Mouse (Mus musculus) effector memory CD4-positive, alpha-beta T cell, adult 5 months (primary cell): ENCODE results near the gene 4933430I17Rik. TPM values are rescaled to one million over a fixed set of nuclear protein-coding genes. Genes with fewer than 3 reads are reported as not detected.

Experiments
- polyA plus RNA-seq: library from polyadenylated mRNA; unstranded; fragments of 100-300 nt; shearing (Covaris generic); gene quantifications from one replicate; pipeline ENCODE4 v1.2.1, GENCODE M21; 2017

Gene 4933430I17Rik
- polyA plus RNA-seq = not detected

GRCm38 (mm10) chr4:62524651-62525488 lies at the start of gene 4933430I17Rik, which contains the start of gene Pole3:
Gene 4933430I17Rik, plus strand, starts transcription at chr4:62525369.
Gene Pole3, minus strand, starts transcription at chr4:62525068.

GRCm38 (mm10) chr4:62479937-62480708 lies 45.0 kb upstream of the 4933430I17Rik start, which contains the start of gene Bspry:
Gene Bspry, plus strand, starts transcription at chr4:62480053.

GRCm38 (mm10) chr4:62503374-62503970 lies 21.7 kb upstream of the 4933430I17Rik start, which contains the start of gene Hdhd3:
Gene Hdhd3, minus strand, starts transcription at chr4:62503467.

DNA sequence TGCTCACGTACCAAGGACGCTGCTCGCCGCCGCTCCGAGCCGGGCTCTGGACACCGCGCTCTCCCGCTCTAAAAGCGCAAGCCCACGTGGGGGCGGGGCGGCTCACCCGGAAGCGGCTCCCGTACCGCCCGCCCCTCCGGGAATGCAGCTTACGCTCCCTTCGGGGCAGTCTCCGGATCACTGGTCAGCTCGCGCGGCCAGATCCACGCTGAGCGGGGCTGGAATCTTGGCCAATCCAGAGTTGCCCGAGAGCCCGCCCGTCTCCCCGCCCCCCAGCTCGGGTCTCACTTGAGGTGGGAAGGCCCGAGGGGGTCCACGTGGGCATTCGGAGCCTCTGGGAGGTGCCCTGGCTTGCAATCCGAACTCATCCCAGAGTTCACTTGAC lies 5.3 kb upstream of the 4933430I17Rik start, which contains the start of gene Alad:
TSS of gene Alad (minus strand) at position 70 of the 385 bp plus-strand sequence.

DNA sequence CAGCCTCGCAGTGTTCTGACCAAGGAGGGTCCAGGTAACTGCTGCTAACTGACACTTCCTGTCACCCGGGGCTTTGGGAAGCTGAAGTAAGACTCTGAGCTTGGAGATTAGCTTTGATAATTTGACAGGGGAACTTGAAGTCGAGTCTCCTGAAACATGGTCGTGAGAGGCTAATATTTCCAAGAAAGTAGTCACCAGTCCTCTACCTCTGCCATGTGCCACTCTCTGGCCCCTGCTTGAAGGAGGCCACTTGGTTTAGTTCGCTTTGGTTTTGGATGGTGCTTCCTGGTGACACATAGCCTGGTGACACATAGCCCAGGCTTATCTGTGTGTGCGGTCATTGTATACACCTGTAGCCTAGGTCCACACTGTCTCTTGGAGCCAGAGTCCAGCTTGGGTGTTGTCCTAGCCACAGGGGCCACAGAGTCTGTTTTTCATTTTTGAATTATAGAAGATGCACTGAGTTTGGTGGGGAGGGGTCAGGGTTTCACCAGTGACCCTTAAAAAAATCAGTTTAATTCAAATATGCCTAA lies 34.7 kb downstream of the 4933430I17Rik start, which contains the start of gene Rgs3:
TSS of gene Rgs3 (plus strand) at position 51 of the 533 bp plus-strand sequence.

Other genes with a start within 250 kb of the 4933430I17Rik start
- gene Fkbp15, start 164.8 kb upstream of the 4933430I17Rik start, polyA plus RNA-seq = 46.1 TPM
- 15.6 TPM for gene Slc31a1, start 164.6 kb upstream of the 4933430I17Rik start, polyA plus RNA-seq
- gene Cdc26, start 116.7 kb upstream of the 4933430I17Rik start, polyA plus RNA-seq = 52.7 TPM
- 24.6 TPM for gene Prpf4, start 116.6 kb upstream of the 4933430I17Rik start, polyA plus RNA-seq
- not detected for gene Rnf183, start 90.1 kb upstream of the 4933430I17Rik start, polyA plus RNA-seq
- gene Wdr31, start 54.5 kb upstream of the 4933430I17Rik start, polyA plus RNA-seq = 1.2 TPM
- gene Bspry, start 45.3 kb upstream of the 4933430I17Rik start, polyA plus RNA-seq = 15.7 TPM
- 0.62 TPM for gene Hdhd3, start 21.9 kb upstream of the 4933430I17Rik start, polyA plus RNA-seq
- gene Alad, start 5.5 kb upstream of the 4933430I17Rik start, polyA plus RNA-seq = 25.7 TPM
- gene Pole3, start 301 bp upstream of the 4933430I17Rik start, polyA plus RNA-seq = 14.8 TPM
- 69.2 TPM for gene Rgs3, start 34.5 kb downstream of the 4933430I17Rik start, polyA plus RNA-seq